Mouse (Mus musculus) small intestine, adult 2 months (tissue): Measurements from ENCODE around the gene Fam118b. TPM values are rescaled to one million over a fixed set of nuclear protein-coding genes. Genes with fewer than 3 reads are reported as not detected.
A peak's percentile ranks its signal among the peaks of the same experiment; 100 is the strongest.

ENCODE experiments used
- H3K27ac ChIP-seq: fragments of 200-500 bp; 2 replicates; pipeline ENCODE4 v1.5.1; 2012; ENCODE audit warnings: low read depth, low read length, control low read depth, inconsistent platforms; ENCODE audit not compliant: insufficient read depth
- H3K27me3 ChIP-seq: fragments of 200-500 bp; 2 replicates; pipeline ENCODE4 v1.6.1; 2012; ENCODE audit warnings: mild to moderate bottlenecking, moderate library complexity, low read length, inconsistent platforms; ENCODE audit not compliant: control insufficient read depth, insufficient read depth
- H3K36me3 ChIP-seq: fragments of 200-500 bp; 2 replicates; pipeline ENCODE4 v1.6.1; 2012; ENCODE audit warnings: mild to moderate bottlenecking, low read length, control low read depth, inconsistent platforms; ENCODE audit not compliant: control insufficient read depth, insufficient read depth
- H3K4me1 ChIP-seq: fragments of 200-500 bp; 2 replicates; pipeline ENCODE4 v1.6.1; 2012; ENCODE audit warnings: low read length, inconsistent platforms, mixed read lengths; ENCODE audit not compliant: control insufficient read depth, insufficient read depth, insufficient read length
- H3K4me3 ChIP-seq: fragments of 200-500 bp; 2 replicates; pipeline ENCODE4 v1.5.1; 2012; ENCODE audit warnings: low read depth, mild to moderate bottlenecking, control low read depth, inconsistent platforms, low read length, moderate library complexity
- CTCF ChIP-seq: fragments of 200-500 bp; IDR thresholded peaks from 2 replicates; pipeline ENCODE4 v1.5.1; 2012; ENCODE audit warnings: low read depth, mild to moderate bottlenecking, control low read depth, inconsistent platforms, low read length, moderate library complexity, mixed read lengths; ENCODE audit not compliant: insufficient replicate concordance, insufficient read length; ENCODE audit errors: extremely low read depth
- POLR2A ChIP-seq: fragments of 200-500 bp; IDR thresholded peaks from 2 replicates; pipeline ENCODE4 v1.6.1; 2012; ENCODE audit warnings: low read depth, mild to moderate bottlenecking, control low read depth, inconsistent platforms, low read length, moderate library complexity
- WGBS: fragments of 180-500 bp; shearing (Covaris S2); methylation state at CpG from one replicate; pipeline ENCODE4 v1.1.7; 2018; 5-methylcytosine and 5-hydroxymethylcytosine counted together
- polyA plus RNA-seq: library from polyadenylated mRNA; depleted of rRNA; stranded (reverse); fragments of >200 nt; gene quantifications from 2 replicates; pipeline ENCODE4 v1.2.3, GENCODE M21; 2012

Gene Fam118b
- polyA plus RNA-seq, 1 experiment, result 17.2 TPM

GRCm38 (mm10) chr9:35302172-35302571, 34.6 kb upstream of the Fam118b start:
- H3K4me1 ChIP-seq, result peaks cover 3% of the 10 kb centered on the region; the same call in 1 of the 2 replicates
- H3K27ac ChIP-seq, result no peak overlapping the region
- 92% methylated on average over 3 of the region's 3 CpGs for WGBS
- no peak for TF ChIP-seq CTCF
- TF ChIP-seq POLR2A, result no peak
- H3K27me3 ChIP-seq, result no peaks in the 10 kb centered on the region
- H3K36me3 ChIP-seq, result no peaks in the 10 kb centered on the region
- no peak overlapping the region for H3K4me3 ChIP-seq

- TF ChIP-seq CTCF, result no peak
- no peak for TF ChIP-seq POLR2A
- H3K4me3 ChIP-seq, result no peak overlapping the region
- no peaks in the 10 kb centered on the region for H3K27me3 ChIP-seq
- peak overlapping the region; percentile 67 for H3K27ac ChIP-seq
- H3K4me1 ChIP-seq, result peaks cover 3% of the 10 kb centered on the region; the same call in 1 of the 2 replicates
- H3K36me3 ChIP-seq, result no peaks in the 10 kb centered on the region
These were observed 30.2 kb upstream of the Fam118b start for GRCm38 (mm10) chr9:35297791-35298190.

- WGBS, result 71% methylated on average over 5 of the region's 5 CpGs
- Histone ChIP-seq H3K27ac (no peak overlapping the region), H3K4me1 (peaks cover 20% of the 10 kb centered on the region), H3K36me3 (no peaks in the 10 kb centered on the region), H3K27me3 (no peaks in the 10 kb centered on the region), H3K4me3 (no peak overlapping the region)
- no peak for TF ChIP-seq POLR2A
- TF ChIP-seq CTCF, result no peak
These were observed 25.9 kb upstream of the Fam118b start for GRCm38 (mm10) chr9:35293465-35293864.

- no peak for TF ChIP-seq POLR2A
- TF ChIP-seq CTCF, result no peak
- peak overlapping the region; percentile 97 for H3K27ac ChIP-seq
- 20% methylated on average over 4 of the region's 4 CpGs for WGBS
- no peaks in the 10 kb centered on the region for H3K36me3 ChIP-seq
- H3K4me3 ChIP-seq, result no peak overlapping the region
- H3K4me1 ChIP-seq, result peaks cover 17% of the 10 kb centered on the region
- H3K27me3 ChIP-seq, result no peaks in the 10 kb centered on the region
These were observed 23.3 kb upstream of the Fam118b start for GRCm38 (mm10) chr9:35290916-35291315.

- 51% methylated on average over 3 of the region's 3 CpGs for WGBS
- peak overlapping the region; percentile 97 for H3K27ac ChIP-seq
- peaks cover 17% of the 10 kb centered on the region for H3K4me1 ChIP-seq
- H3K27me3 ChIP-seq, result no peaks in the 10 kb centered on the region
- TF ChIP-seq CTCF, result no peak
- no peak for TF ChIP-seq POLR2A
- H3K4me3 ChIP-seq, result no peak overlapping the region
- no peaks in the 10 kb centered on the region for H3K36me3 ChIP-seq
These were observed 22.8 kb upstream of the Fam118b start for GRCm38 (mm10) chr9:35290417-35290816.

- no peak overlapping the region for H3K4me3 ChIP-seq
- 26% methylated on average over 7 of the region's 7 CpGs for WGBS
- H3K36me3 ChIP-seq, result no peaks in the 10 kb centered on the region
- no peaks in the 10 kb centered on the region for H3K27me3 ChIP-seq
- peaks cover 17% of the 10 kb centered on the region for H3K4me1 ChIP-seq
- peak overlapping the region; percentile 97 for H3K27ac ChIP-seq
- TF ChIP-seq POLR2A (no peak), CTCF (no peak)
These were observed 22.4 kb upstream of the Fam118b start for GRCm38 (mm10) chr9:35289992-35290391.

GRCm38 (mm10) chr9:35286351-35286750, 18.7 kb upstream of the Fam118b start:
- Histone ChIP-seq H3K36me3 (no peaks in the 10 kb centered on the region), H3K4me3 (no peak overlapping the region), H3K27me3 (no peaks in the 10 kb centered on the region), H3K4me1 (peaks cover 18% of the 10 kb centered on the region), H3K27ac (no peak overlapping the region)
- TF ChIP-seq CTCF (no peak), POLR2A (no peak)
- WGBS, result 84% methylated on average over 3 of the region's 3 CpGs

GRCm38 (mm10) chr9:35284351-35284750, 16.7 kb upstream of the Fam118b start:
- no peaks in the 10 kb centered on the region for H3K27me3 ChIP-seq
- no peaks in the 10 kb centered on the region for H3K36me3 ChIP-seq
- H3K4me3 ChIP-seq, result no peak overlapping the region
- H3K27ac ChIP-seq, result no peak overlapping the region
- 91% methylated on average over 4 of the region's 4 CpGs for WGBS
- no peak for TF ChIP-seq CTCF
- TF ChIP-seq POLR2A, result no peak
- peaks cover 6% of the 10 kb centered on the region; the same call in 1 of the 2 replicates for H3K4me1 ChIP-seq
